Mouse (Mus musculus): Measurements from ENCODE around the gene Rarg. TPM values are rescaled to one million over a fixed set of nuclear protein-coding genes. Genes with fewer than 3 reads are reported as not detected.
A peak's percentile ranks its signal among the peaks of the same experiment; 100 is the strongest.

Rarg gene
- polyA plus RNA-seq (2014; fragmentation: Nextera tagmentation; extraction: Ambion mirVana), result 118 and 119 TPM in 2 replicates

DNA sequence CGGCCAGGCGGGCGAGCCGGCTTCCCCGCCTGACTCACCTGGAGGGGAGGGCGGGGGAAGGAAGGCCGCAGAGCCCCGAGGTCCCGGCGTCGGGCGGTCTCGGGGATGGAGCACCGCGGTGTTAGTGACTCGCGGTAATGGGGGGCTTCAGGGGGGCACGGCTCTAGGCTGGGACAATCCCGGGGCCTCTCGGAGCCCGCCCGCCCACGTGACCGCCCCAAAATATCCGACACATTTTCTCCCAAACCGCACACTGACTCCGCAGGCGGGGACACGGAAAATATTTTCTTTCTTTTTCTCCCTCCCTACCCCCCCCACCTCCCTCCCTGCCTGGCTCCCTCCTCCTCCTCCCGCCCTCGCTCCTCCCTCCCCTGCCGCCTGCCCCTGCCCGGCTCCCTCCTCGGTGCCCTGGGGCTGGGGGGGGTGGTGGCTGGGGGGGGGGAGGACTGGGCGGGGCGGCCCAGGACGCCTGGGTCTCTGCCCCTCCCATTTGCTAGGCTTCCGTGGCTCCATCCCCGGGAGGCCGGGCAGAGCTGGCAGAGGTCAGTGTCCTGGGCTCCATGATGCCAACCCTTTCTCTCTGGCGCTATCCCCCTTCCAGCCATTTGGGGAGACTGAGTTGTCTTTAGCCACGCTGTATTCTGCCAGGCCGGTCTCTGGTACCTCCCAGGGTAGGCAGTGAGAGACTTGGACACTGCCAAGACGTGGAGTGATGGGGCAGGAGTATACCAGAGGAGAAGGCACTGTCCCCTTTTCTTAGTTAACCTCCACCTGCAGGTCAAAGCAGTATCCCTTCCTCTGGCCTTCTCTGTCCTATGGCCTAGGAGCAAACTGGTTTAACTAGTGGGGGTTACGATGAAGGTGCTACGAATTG, at the start of gene Rarg:
Rarg (minus strand) TSS at position 316 of the 874 bp plus-strand sequence.
- ATAC-seq (ENCODE audit: insufficient number of reproducible peaks, low FRiP score, low TSS enrichment, low read depth) (peak; percentile 63), DNase-seq (ENCODE audit: low spot score) (peak; percentile 70)
- Histone ChIP-seq H3K9me3 (ENCODE audit: control insufficient read depth, low read length) (no peaks in the 10 kb centered on the region), H3K4me3 (ENCODE audit: low read depth, low read length) (peak within 1 kb of the TSS; percentile 71), H3K4me1 (ENCODE audit: control insufficient read depth, insufficient read depth, low read length) (peaks cover 51% of the 10 kb centered on the region), H3K27ac (replicated peaks; ENCODE audit: low read depth, low read length) (peak within 1 kb of the TSS; percentile 93), H3K9ac (ENCODE audit: low read length) (peak within 1 kb of the TSS; percentile 84), H3K27me3 (ENCODE audit: control insufficient read depth, insufficient read depth, low read length) (no peaks in the 10 kb centered on the region), H3K4me2 (ENCODE audit: low read depth, severe bottlenecking) (peak within 1 kb of the TSS; percentile 82), H3K36me3 (ENCODE audit: control insufficient read depth, insufficient read depth, low read length) (no peaks in the 10 kb centered on the region)
- under 1% methylated on average over 37 of the region's 46 CpGs for WGBS

DNA sequence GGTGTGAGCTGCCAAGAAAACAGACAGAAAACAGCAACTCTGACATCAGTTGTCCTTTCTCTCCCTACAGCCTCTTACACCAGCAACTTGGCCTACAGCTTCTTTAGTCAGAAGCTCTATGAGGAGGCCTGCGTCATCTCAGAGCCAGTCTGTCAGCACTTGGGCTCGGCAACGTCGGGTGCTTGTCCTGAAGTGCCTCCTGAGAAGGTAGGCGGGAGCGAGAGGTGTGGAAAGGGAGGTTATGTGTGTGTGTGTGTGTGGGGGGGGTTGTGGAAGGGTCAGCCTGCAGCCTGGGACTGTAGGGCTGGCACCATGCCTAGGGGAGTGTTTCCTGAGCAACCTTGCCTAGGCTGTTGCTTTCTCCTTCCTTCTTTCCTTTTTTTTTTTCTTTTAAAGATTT, 45.2 kb upstream of the Rarg start:
- Histone ChIP-seq H3K27ac (replicated peaks; ENCODE audit: low read depth, low read length) (no peak overlapping the region), H3K9me3 (ENCODE audit: control insufficient read depth, low read length) (no peaks in the 10 kb centered on the region), H3K36me3 (ENCODE audit: control insufficient read depth, insufficient read depth, low read length) (peaks cover 54% of the 10 kb centered on the region), H3K4me1 (ENCODE audit: control insufficient read depth, insufficient read depth, low read length) (no peaks in the 10 kb centered on the region), H3K4me2 (ENCODE audit: low read depth, severe bottlenecking) (no peak overlapping the region), H3K4me3 (ENCODE audit: low read depth, low read length) (no peak overlapping the region), H3K27me3 (ENCODE audit: control insufficient read depth, insufficient read depth, low read length) (no peaks in the 10 kb centered on the region), H3K9ac (ENCODE audit: low read length) (no peak overlapping the region)
- DNase-seq (ENCODE audit: low spot score) (no peak), ATAC-seq (ENCODE audit: insufficient number of reproducible peaks, low FRiP score, low TSS enrichment, low read depth) (no peak)
- 94% methylated on average over 6 of the region's 6 CpGs for WGBS

GRCm38 (mm10) chr15:102296368-102297006, 39.2 kb upstream of the Rarg start:
- Histone ChIP-seq H3K27me3 (ENCODE audit: control insufficient read depth, insufficient read depth, low read length) (no peaks in the 10 kb centered on the region), H3K4me3 (ENCODE audit: low read depth, low read length) (peak overlapping the region; percentile 61), H3K9ac (ENCODE audit: low read length) (0 out of 2 replicates have a peak overlapping the region, but pooled peaks have one; percentile 28), H3K27ac (replicated peaks; ENCODE audit: low read depth, low read length) (no peak overlapping the region), H3K9me3 (ENCODE audit: control insufficient read depth, low read length) (no peaks in the 10 kb centered on the region), H3K4me2 (ENCODE audit: low read depth, severe bottlenecking) (peak overlapping the region; percentile 61), H3K4me1 (ENCODE audit: control insufficient read depth, insufficient read depth, low read length) (no peaks in the 10 kb centered on the region), H3K36me3 (ENCODE audit: control insufficient read depth, insufficient read depth, low read length) (peaks cover 22% of the 10 kb centered on the region)
- WGBS, result 4% methylated on average over 24 of the region's 24 CpGs
- no peak for DNase-seq (ENCODE audit: low spot score)
- ATAC-seq (ENCODE audit: insufficient number of reproducible peaks, low FRiP score, low TSS enrichment, low read depth), result peak; percentile 31; the same call in 1 of the 2 replicates

DNA sequence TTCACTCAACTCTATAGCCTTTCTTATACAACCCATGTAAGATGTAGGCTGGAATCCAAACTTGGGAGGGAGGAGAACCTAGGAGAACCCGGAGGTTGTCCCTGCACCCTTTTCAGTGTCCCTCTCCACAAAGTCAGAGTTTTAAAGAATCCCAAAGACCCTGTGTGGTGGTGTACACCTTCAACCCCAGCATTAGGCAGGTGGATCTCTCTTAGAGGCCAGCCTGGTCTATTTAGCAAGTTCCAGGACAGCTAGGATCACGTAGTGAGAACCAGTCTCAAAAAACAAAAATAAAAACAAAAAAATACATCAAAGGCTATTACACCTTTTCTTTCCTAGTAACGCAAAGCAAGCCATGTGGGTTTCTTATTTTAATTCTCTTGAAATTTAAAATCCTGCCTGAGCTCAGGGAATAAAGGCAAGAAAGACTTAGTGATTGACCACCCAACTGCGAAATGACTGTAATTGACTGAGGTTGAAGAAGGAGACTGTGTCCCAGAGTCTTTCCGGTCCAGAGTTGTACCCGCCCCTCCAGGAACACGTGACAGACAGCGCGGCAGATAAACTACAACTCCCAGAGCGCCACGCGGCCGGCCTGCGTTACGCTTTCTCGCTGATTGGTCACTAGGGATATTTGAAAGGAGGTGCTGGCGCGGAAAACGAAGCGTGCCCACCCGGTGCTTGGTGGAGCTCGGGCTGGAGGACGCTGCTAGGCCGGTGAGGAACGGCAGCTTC, 38.5 kb upstream of the Rarg start, which contains the start of gene Espl1:
Espl1 (plus strand) TSS at position 634 of the 735 bp plus-strand sequence.
- Histone ChIP-seq H3K27me3 (ENCODE audit: control insufficient read depth, insufficient read depth, low read length) (no peaks in the 10 kb centered on the region), H3K36me3 (ENCODE audit: control insufficient read depth, insufficient read depth, low read length) (peaks cover 18% of the 10 kb centered on the region), H3K4me3 (ENCODE audit: low read depth, low read length) (peak within 1 kb of the TSS; percentile 61), H3K4me2 (ENCODE audit: low read depth, severe bottlenecking) (peak within 1 kb of the TSS; percentile 61), H3K9ac (ENCODE audit: low read length) (0 out of 2 replicates have a peak within 1 kb of the TSS, but pooled peaks have one; percentile 28), H3K4me1 (ENCODE audit: control insufficient read depth, insufficient read depth, low read length) (no peaks in the 10 kb centered on the region), H3K9me3 (ENCODE audit: control insufficient read depth, low read length) (no peaks in the 10 kb centered on the region), H3K27ac (replicated peaks; ENCODE audit: low read depth, low read length) (no peak within 1 kb of the TSS)
- 7% methylated on average over 25 of the region's 25 CpGs for WGBS
- peak; percentile 95 for ATAC-seq (ENCODE audit: insufficient number of reproducible peaks, low FRiP score, low TSS enrichment, low read depth)
- peak; percentile 98 for DNase-seq (ENCODE audit: low spot score)

- Histone ChIP-seq H3K36me3 (ENCODE audit: control insufficient read depth, insufficient read depth, low read length) (peaks cover 2% of the 10 kb centered on the region; the same call in 1 of the 2 replicates), H3K27ac (replicated peaks; ENCODE audit: low read depth, low read length) (no peak overlapping the region)
Observed at GRCm38 (mm10) chr15:102287395-102287794, 30.1 kb upstream of the Rarg start.

GRCm38 (mm10) chr15:102283648-102284047, 26.3 kb upstream of the Rarg start:
- no peak overlapping the region for H3K27ac ChIP-seq (replicated peaks; ENCODE audit: low read depth, low read length)
- peaks cover 7% of the 10 kb centered on the region for H3K4me1 ChIP-seq (ENCODE audit: control insufficient read depth, insufficient read depth, low read length)
- ATAC-seq (ENCODE audit: insufficient number of reproducible peaks, low FRiP score, low TSS enrichment, low read depth) (no peak), DNase-seq (ENCODE audit: low spot score) (no peak)
- 78% methylated on average over 3 of the region's 3 CpGs for WGBS
- no peaks in the 10 kb centered on the region for H3K27me3 ChIP-seq (ENCODE audit: control insufficient read depth, insufficient read depth, low read length)
- H3K36me3 ChIP-seq (ENCODE audit: control insufficient read depth, insufficient read depth, low read length), result peaks cover 13% of the 10 kb centered on the region
- no peak overlapping the region for H3K4me3 ChIP-seq (ENCODE audit: low read depth, low read length)
- no peak overlapping the region for H3K4me2 ChIP-seq (ENCODE audit: low read depth, severe bottlenecking)
- no peaks in the 10 kb centered on the region for H3K9me3 ChIP-seq (ENCODE audit: control insufficient read depth, low read length)
- no peak overlapping the region for H3K9ac ChIP-seq (ENCODE audit: low read length)

More at GRCm38 (mm10) chr15:102287395-102287794, 30.1 kb upstream of the Rarg start:
- DNase-seq (ENCODE audit: low spot score), result peak; percentile 47
- Histone ChIP-seq H3K4me1 (ENCODE audit: control insufficient read depth, insufficient read depth, low read length) (no peaks in the 10 kb centered on the region), H3K9ac (ENCODE audit: low read length) (no peak overlapping the region), H3K27me3 (ENCODE audit: control insufficient read depth, insufficient read depth, low read length) (no peaks in the 10 kb centered on the region), H3K4me2 (ENCODE audit: low read depth, severe bottlenecking) (no peak overlapping the region), H3K4me3 (ENCODE audit: low read depth, low read length) (no peak overlapping the region), H3K9me3 (ENCODE audit: control insufficient read depth, low read length) (no peaks in the 10 kb centered on the region)
- no peak for ATAC-seq (ENCODE audit: insufficient number of reproducible peaks, low FRiP score, low TSS enrichment, low read depth)

GRCm38 (mm10) chr15:102282463-102283292, 25.4 kb upstream of the Rarg start:
- DNase-seq (ENCODE audit: low spot score) (no peak), ATAC-seq (ENCODE audit: insufficient number of reproducible peaks, low FRiP score, low TSS enrichment, low read depth) (no peak)
- Histone ChIP-seq H3K9ac (ENCODE audit: low read length) (no peak overlapping the region), H3K4me3 (ENCODE audit: low read depth, low read length) (no peak overlapping the region), H3K4me2 (ENCODE audit: low read depth, severe bottlenecking) (no peak overlapping the region), H3K27me3 (ENCODE audit: control insufficient read depth, insufficient read depth, low read length) (no peaks in the 10 kb centered on the region), H3K4me1 (ENCODE audit: control insufficient read depth, insufficient read depth, low read length) (peaks cover 7% of the 10 kb centered on the region), H3K9me3 (ENCODE audit: control insufficient read depth, low read length) (no peaks in the 10 kb centered on the region), H3K36me3 (ENCODE audit: control insufficient read depth, insufficient read depth, low read length) (peaks cover 13% of the 10 kb centered on the region), H3K27ac (replicated peaks; ENCODE audit: low read depth, low read length) (no peak overlapping the region)
- WGBS, result 90% methylated on average over 8 of the region's 8 CpGs

All from limb, embryonic 11.5 days (tissue).